Mouse (Mus musculus) brown adipose tissue, adult 24 weeks (tissue): ENCODE data around the gene Apaf1. TPM values are rescaled to one million over a fixed set of nuclear protein-coding genes. Genes with fewer than 3 reads are reported as not detected.

ENCODE experiments used
- polyA plus RNA-seq: library from polyadenylated mRNA; stranded (reverse); fragments of >200 nt; gene quantifications from 2 replicates; pipeline ENCODE4 v1.2.4, GENCODE M21; 2012; ENCODE audit not compliant: missing spikeins, insufficient read depth, insufficient read length

The Apaf1 gene
- polyA plus RNA-seq, 1 experiment = 2.5 TPM

Other genes with a start within 250 kb of the Apaf1 start
- gene Ikbip, start 170 bp upstream of the Apaf1 start, polyA plus RNA-seq = 20.3 and 23.8 TPM in 2 replicates
- 491 and 596 TPM in 2 replicates for gene Slc25a3, start 41.3 kb upstream of the Apaf1 start, polyA plus RNA-seq
- gene Tmpo, start 98.5 kb upstream of the Apaf1 start, polyA plus RNA-seq = 10.0 and 16.6 TPM in 2 replicates